Mouse (Mus musculus) kidney, adult 9 months (tissue): ENCODE data around the gene Hunk.

ENCODE experiments used
- DNase-seq: peaks from one replicate; pipeline ENCODE4 v3.0.0; 2022

Gene Hunk

GRCm38 (mm10) chr16:90394761-90395160, 8.9 kb downstream of the Hunk start:
- DNase-seq, result peak; percentile 77

DNA sequence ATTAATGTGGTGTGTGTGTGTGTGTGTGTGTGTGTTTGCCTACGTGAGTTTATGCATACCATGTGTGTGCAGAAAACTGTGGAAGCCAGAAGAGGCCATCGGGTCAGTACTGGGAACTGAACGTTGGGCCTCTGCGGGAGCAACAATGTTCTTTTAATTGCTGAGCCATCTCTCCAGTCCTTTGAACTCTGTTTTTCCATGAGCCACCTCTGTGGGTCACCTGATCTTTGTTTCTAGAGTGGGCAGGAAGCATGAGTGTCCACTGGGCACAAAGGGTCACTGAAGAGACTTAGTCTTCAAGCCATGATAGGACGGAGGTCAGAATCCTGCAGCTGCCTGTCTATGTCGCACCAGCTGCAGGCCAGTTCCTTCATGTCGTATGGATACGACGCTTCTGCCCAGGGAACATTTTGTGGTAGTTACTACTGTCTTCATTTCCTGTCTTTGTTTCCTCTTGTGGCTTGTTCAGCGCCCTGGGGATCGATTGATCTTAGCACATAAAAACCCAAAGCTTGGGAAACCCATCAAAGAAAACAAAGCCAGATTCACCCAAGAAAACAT, 10.3 kb downstream of the Hunk start:
- DNase-seq, result peak; percentile 70

GRCm38 (mm10) chr16:90396882-90397281, 11.1 kb downstream of the Hunk start:
- no peak for DNase-seq

DNA sequence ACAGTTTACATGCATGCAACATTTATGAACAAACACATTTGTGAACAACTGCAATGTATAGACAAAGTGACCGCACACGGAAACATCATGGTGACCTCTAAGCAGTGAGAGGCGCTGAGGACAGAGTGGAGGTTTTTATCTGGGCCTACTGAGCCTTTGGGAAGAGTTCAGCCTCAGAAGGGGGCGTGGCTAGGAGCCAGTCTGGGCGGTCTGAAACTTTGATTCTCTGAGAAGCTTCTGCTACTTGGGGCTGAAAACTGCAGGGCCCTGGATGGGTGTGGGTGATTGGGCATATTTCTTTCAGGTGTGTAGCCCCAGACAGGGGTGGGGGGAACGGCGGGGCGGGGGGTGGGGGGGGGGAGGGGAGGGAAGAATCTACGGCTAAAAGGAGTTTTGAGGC, 14.5 kb downstream of the Hunk start:
- DNase-seq, result peak; percentile 61

DNA sequence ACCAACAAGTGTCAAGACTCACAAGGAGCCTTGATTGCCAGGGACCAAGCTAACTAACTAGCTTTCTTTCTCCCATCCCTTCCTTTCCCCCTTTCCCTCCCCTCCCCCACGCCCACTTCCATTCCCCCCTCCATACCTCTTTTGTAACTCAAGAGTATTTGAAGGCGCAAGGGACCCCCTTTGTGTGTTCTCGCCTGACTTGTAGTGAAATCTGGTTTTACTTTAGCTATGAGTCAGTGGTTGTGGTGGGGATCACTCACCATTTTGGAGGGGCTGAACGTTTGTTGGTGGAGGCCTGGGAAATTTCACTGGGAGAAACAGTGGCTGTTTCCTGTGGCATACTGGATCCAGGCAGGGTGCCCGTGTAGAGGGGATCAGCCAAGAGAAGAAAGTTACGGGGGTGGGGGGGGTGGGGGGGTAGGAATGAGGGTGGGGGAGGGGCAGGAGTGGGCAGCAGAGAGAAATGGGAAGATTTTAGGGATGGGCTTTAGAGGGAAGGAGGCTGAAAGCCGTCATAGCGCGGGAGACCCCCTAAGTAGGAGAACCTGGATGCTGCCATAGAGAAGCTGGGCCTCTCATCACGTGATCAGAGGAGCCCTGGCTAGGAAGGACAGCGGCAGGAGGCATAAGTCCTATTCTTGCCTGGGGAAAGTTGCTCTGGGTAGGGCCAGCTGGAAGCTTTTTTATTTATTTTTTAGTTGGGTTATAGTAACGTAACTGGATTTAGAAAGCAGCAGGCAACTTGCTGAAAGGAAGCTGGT, 15.3 kb downstream of the Hunk start:
- no peak for DNase-seq

DNA sequence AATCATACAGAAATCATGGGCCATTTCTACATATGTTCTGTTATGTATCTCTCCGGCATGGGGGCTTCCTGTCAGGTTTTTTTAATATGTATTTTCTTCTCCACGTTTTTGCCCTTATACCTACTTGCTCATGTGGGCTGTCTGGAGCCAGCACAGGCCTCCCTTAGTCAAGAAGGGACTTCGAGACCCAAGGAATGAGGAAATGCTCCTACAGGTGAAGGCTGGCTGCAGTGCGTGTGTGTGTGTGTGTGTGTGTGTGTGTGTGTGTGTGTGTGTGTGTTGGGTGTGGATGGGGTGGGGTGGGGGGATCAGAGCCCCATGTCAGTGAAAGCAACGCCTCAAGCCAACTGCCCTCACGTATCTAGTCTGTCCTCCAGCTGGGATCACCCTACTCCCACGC, 16.5 kb downstream of the Hunk start:
- DNase-seq, result no peak

DNA sequence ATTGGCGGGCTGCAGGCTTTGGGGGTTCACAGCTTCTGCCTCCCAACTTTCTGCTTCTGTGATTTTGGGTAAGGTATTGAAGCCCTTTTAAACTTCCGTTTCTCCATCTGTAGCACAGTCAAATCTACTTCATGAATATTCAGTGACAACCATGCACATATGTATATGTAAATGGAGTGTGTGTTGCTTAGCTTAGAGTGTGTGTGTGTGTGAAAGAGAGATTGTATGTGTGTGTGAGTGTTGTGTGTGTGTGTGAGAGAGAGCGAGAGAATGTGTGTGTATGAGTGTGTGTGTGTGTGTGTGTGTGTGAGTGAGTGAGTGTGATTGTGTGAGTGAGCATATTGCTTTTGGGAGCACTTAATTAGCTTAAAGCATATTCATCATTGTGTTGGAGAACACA, 19.4 kb downstream of the Hunk start:
- DNase-seq, result no peak

DNA sequence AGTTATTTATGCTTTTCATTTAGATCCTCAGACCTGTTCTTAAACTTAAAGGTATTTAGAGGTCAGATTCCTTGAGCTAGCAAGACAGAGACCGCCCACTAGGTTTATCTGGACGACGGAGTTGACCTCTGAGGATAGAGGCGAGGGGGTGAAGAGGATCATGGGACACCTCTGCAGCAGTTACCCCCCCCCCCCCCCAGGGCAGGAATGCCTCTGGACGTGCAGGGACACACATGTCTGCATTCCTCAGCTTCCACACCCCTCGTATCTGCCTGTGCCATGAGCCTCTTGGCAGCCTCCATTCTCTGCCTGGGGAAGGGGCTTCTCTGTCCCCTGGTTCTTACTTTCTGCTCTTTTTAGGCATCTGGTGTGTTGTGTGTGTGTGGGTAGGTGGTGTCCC, 19.8 kb downstream of the Hunk start:
- no peak for DNase-seq

GRCm38 (mm10) chr16:90407541-90408289, 21.9 kb downstream of the Hunk start:
- DNase-seq, result peak; percentile 37

DNA sequence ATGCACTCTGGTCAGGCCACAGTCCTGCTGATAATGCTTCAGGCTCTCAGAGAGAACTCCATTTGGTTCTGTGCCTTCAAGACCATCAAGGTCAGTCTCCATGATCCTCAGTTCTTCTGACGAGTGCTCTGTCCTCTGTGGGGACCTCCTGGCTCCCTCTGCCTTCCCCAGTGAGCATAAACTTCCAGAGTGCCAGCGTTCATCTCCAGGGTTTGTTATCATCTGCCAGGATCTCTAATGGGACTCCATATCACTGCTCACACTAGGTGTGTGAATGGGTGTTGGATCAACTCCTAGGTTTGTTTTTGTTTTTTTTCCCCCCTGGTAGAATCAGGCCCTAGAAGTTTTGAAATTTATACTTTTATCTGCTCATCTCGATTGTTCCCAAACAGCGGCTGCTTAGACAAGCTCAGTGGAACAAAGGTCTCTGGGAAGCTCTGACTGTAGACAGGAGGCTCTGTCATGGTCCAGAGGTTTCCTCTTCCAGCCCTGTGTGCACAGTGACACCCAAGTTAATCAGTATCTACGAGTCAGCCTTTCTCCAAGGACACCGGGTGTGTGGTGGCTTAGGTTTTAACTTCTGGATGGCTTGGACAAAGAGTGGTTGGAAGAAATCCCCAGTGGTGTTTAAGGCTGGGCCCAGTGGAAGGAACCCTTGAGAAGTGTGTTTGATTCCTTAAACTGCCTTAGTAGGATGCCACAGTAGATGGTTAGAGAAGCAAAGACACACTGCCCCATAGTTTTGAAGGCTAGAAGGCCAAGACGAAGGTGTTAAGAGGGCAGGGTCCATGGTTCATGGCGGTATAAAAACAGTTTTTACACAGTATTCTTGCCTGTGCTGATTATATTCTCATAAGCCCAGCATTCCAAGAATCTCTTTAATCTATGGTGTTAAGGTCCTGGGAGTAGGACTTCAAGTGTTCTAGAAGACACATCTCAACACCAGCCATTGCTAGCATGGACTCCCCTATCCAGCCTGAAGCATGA, 26.6 kb downstream of the Hunk start:
- peak; percentile 93 for DNase-seq

GRCm38 (mm10) chr16:90416621-90417020, 30.8 kb downstream of the Hunk start:
- no peak for DNase-seq

DNA sequence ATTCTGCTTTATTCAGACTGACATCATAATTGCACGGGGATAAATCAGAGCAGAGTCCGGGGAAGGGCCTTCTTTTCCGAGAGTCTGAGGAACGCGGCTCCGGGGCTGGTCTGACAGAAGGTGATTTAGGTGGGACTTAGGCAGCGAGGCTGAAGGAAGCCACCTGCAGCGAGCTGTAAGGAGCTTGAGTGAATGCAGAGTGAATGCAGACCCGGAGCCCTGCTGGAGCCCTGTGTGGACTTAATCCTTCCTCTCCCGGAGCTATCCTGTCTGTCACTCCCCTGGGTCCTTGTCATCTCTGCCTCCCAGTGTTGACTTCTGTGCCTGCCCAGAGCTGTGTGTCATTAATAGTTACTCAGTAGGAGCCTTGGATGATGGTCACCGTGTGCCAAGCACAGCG, 32.8 kb downstream of the Hunk start:
- peak; percentile 35 for DNase-seq

- DNase-seq, result no peak
Observed at GRCm38 (mm10) chr16:90421145-90421544, 35.3 kb downstream of the Hunk start.

DNA sequence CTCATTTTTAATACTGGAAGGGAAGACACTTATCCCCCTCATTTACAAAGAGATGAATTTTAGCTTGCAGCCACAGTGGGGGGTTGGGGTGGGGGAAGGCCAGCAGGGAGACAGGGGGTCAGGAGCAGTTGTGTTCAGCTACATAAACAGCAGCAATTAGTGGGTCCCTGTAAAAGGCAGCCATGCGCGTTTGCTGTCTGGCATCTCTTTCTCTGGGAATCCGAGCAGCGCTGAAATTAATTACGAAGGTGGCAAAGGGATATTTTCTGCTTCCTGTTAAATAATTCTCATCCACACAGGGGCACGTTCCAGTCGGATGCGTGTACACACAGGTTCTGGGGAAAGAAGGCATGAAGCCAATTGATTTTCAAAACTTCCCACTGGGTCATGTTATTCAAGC, 35.7 kb downstream of the Hunk start:
- no peak for DNase-seq

GRCm38 (mm10) chr16:90422108-90422529, 36.3 kb downstream of the Hunk start:
- no peak for DNase-seq

GRCm38 (mm10) chr16:90423898-90424297, 38.1 kb downstream of the Hunk start:
- no peak for DNase-seq

GRCm38 (mm10) chr16:90424391-90424790, 38.6 kb downstream of the Hunk start:
- no peak for DNase-seq

- DNase-seq, result no peak
Observed at GRCm38 (mm10) chr16:90426234-90426633, 40.4 kb downstream of the Hunk start.

GRCm38 (mm10) chr16:90427838-90428630, 42.2 kb downstream of the Hunk start:
- DNase-seq, result no peak

DNA sequence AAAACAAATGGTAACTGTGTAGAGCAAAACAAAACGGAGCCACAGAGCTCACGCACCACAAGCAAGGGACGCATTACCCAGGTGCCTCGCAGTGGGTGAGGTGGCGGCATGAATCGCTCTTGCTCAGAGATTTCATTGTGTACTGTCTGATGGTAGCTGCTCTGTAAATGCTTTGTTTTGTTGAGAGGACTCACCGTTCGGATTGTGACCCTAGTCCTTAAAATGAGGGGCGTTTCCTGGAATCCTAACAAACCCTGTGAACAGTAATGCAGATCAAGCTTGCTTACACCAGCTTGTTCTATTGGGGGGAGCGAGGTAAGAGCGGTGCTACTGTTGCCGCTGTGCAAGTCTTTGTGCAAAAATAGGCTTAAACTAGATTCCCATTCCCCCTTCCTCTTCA, 47.7 kb downstream of the Hunk start:
- no peak for DNase-seq

GRCm38 (mm10) chr16:90435231-90435630, 49.4 kb downstream of the Hunk start:
- DNase-seq, result no peak

GRCm38 (mm10) chr16:90437276-90437675, 51.5 kb downstream of the Hunk start:
- DNase-seq, result no peak
